Mouse (Mus musculus) forebrain, postnatal 0 days (tissue): ENCODE measurements around the gene Pigx. TPM values are rescaled to one million over a fixed set of nuclear protein-coding genes. Genes with fewer than 3 reads are reported as not detected.

Experiments used
- ATAC-seq: fragments of 200-750 bp; cut with Nextera tagmentation; 2 replicates; pipeline ENCODE4 v1.8.0; 2017; ENCODE audit warnings: mild to moderate bottlenecking, moderate library complexity
- DNase-seq: peaks from one replicate; pipeline ENCODE4 v3.0.0-alpha.2; 2015
- H3K27ac ChIP-seq: fragments of 300-500 bp; sonication (generic); 2 replicates; pipeline ENCODE4 v1.5.1; 2014; ENCODE audit warnings: low read depth, mild to moderate bottlenecking, antibody characterized with exemption, low read length, moderate library complexity, mixed read lengths
- H3K27me3 ChIP-seq: fragments of 300-500 bp; sonication (generic); 2 replicates; pipeline ENCODE4 v1.6.1; 2014; ENCODE audit warnings: mild to moderate bottlenecking, low read length, mixed read lengths; ENCODE audit not compliant: insufficient read depth
- H3K36me3 ChIP-seq: fragments of 300-500 bp; sonication (generic); 2 replicates; pipeline ENCODE4 v1.6.1; 2014; ENCODE audit warnings: mild to moderate bottlenecking, moderate library complexity; ENCODE audit not compliant: insufficient read depth
- H3K4me1 ChIP-seq: fragments of 300-500 bp; sonication (generic); 2 replicates; pipeline ENCODE4 v1.6.1; 2014; ENCODE audit warnings: antibody characterized with exemption; ENCODE audit not compliant: insufficient read depth
- H3K4me2 ChIP-seq: fragments of 300-500 bp; sonication (generic); 2 replicates; pipeline ENCODE4 v1.6.1; 2014; ENCODE audit warnings: low read depth, mild to moderate bottlenecking, moderate library complexity
- H3K4me3 ChIP-seq: fragments of 300-500 bp; sonication (generic); 2 replicates; pipeline ENCODE4 v1.5.1; 2014; ENCODE audit warnings: low read depth, low read length, mixed read lengths
- H3K9ac ChIP-seq: fragments of 300-500 bp; sonication (generic); 2 replicates; pipeline ENCODE4 v1.6.1; 2014; ENCODE audit warnings: mild to moderate bottlenecking
- H3K9me3 ChIP-seq: fragments of 300-500 bp; sonication (generic); 2 replicates; pipeline ENCODE4 v1.6.1; 2016; ENCODE audit warnings: low read length
- CTCF ChIP-seq: sonication (generic); IDR thresholded peaks from 2 replicates; pipeline ENCODE4 v1.5.1; 2016; ENCODE audit warnings: antibody characterized with exemption, control low read depth, low read depth
- WGBS: fragments of 180-500 bp; shearing (Covaris S2); extraction: QIAGEN DNeasy Blood & Tissue Kit; methylation state at CpG from one replicate; pipeline ENCODE4 v1.1.7; 2014; 5-methylcytosine and 5-hydroxymethylcytosine counted together
- polyA plus RNA-seq: library from polyadenylated mRNA; unstranded; fragments of >200 nt; fragmentation: Nextera tagmentation; extraction: Ambion mirVana; gene quantifications from 2 replicates; pipeline ENCODE4 v1.2.1, GENCODE M21; 2015
- total RNA-seq: library from RNA; depleted of rRNA; stranded (reverse); fragments of >200 nt; gene quantifications from 2 replicates; pipeline ENCODE4 v1.2.3, GENCODE M21; 2014; rRNA removed

Pigx gene
- total RNA-seq (71.7 and 102 TPM in 2 replicates), polyA plus RNA-seq (113 and 133 TPM in 2 replicates)

DNA sequence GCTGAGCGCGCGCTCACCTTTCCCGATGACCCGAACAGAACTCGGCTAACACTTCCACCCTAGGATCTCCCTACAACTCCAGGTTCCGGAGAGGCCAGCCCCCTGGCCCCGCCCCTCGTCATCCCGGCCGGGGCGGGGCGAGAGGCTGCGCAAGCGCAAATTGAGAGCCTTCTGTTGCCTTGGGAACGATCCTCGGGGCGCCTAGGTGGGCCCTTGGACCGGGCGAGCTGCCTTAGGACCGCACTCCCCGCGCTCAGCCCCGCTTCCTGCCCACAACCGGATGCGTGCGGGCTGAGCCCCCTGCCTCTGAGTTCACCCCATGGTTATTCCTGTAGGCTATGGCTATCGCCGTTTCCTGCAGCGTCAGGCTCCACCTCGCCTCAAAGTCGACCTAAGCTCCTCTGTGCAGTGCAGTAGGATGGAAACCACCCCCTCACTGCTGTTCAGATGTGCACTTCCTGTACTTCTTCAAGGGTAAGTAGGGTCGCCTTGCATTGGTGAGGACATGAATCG is at the start of gene Pigx, which contains the start of gene Cep19:
TSS of gene Pigx (minus strand) at position 103 of the 513 bp plus-strand sequence.
TSS of gene Cep19 (plus strand) at position 163 of the 513 bp plus-strand sequence.
- Histone ChIP-seq H3K27ac (peak within 1 kb of the TSS; percentile 73), H3K4me1 (no peaks in the 10 kb centered on the region; the same call in 1 of the 2 replicates), H3K4me2 (peak within 1 kb of the TSS; percentile 78), H3K4me3 (peak within 1 kb of the TSS; percentile 97), H3K27me3 (no peaks in the 10 kb centered on the region), H3K36me3 (peaks cover 11% of the 10 kb centered on the region), H3K9ac (peak within 1 kb of the TSS; percentile 81), H3K9me3 (no peaks in the 10 kb centered on the region)
- DNase-seq (peak; percentile 94), ATAC-seq (peak; percentile 98)
- 2% methylated on average over 33 of the region's 34 CpGs for WGBS
- no peak for TF ChIP-seq CTCF

DNA sequence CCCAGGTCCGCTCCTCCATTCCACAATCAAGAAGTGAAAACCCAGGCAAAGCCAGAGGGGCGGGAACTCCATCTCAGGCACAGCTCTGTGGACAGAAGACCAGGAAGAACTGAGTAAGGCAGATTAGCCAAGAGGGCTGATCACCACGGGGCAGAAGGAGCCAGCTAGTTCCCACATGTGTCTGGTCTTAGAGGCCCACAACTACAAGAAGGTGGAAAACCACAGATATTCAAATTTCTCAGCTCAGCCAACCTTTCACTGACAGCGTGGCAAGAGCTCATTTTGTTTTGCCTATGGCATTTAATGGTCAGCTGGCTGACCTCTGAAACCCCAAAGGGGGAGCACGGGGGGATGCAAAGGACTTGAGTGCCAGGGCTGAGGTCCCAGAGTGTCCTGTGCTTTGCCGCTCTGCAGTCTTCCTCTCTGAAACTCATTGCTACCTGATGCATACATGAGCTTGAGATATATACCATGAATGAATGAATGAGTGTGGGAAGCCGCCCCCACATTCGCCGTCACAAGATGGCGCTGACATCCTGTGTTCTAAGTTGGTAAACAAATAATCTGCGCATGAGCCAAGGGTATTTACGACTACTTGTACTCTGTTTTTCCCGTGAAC is 48.2 kb upstream of the Pigx start:
- no peak for TF ChIP-seq CTCF
- H3K9me3 ChIP-seq: no peaks in the 10 kb centered on the region
- ATAC-seq (peak; percentile 36; the same call in 1 of the 2 replicates), DNase-seq (no peak)
- H3K4me2 ChIP-seq: peak overlapping the region; percentile 27; the same call in 1 of the 2 replicates
- H3K27me3 ChIP-seq: no peaks in the 10 kb centered on the region
- H3K27ac ChIP-seq: no peak overlapping the region
- WGBS: 63% methylated on average over 11 of the region's 13 CpGs
- H3K36me3 ChIP-seq: 0 out of 2 replicates have a peak, but pooled peaks cover 10% of the 10 kb centered on the region
- no peak overlapping the region for H3K9ac ChIP-seq
- H3K4me1 ChIP-seq: no peaks in the 10 kb centered on the region
- no peak overlapping the region for H3K4me3 ChIP-seq

DNA sequence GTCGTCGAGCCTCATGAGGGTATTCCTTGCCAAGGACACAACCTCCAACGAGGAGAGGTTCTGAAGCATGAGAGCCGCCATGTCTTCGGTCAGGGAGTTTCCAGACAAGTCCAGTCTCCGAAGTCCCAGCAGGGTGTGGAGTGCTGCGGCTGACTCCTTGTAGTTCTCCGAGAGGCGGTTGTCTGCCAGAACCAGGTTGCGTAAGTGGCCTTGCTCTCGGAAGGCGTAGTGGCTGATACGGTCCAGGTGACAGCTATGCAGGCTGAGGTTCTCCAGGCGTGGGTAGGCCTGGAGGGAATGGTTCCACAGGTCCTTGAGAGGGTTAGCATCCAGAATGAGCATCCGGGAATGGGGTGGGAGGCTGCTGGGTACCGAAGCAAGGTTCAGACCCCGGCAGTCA is 45.1 kb upstream of the Pigx start:
- TF ChIP-seq CTCF: no peak
- no peak for ATAC-seq
- Histone ChIP-seq H3K4me1 (no peaks in the 10 kb centered on the region), H3K9ac (no peak overlapping the region), H3K4me3 (no peak overlapping the region), H3K4me2 (no peak overlapping the region), H3K9me3 (no peaks in the 10 kb centered on the region), H3K27ac (no peak overlapping the region), H3K36me3 (0 out of 2 replicates have a peak, but pooled peaks cover 10% of the 10 kb centered on the region), H3K27me3 (no peaks in the 10 kb centered on the region)
- no peak for DNase-seq
- WGBS: 92% methylated on average over 17 of the region's 17 CpGs

DNA sequence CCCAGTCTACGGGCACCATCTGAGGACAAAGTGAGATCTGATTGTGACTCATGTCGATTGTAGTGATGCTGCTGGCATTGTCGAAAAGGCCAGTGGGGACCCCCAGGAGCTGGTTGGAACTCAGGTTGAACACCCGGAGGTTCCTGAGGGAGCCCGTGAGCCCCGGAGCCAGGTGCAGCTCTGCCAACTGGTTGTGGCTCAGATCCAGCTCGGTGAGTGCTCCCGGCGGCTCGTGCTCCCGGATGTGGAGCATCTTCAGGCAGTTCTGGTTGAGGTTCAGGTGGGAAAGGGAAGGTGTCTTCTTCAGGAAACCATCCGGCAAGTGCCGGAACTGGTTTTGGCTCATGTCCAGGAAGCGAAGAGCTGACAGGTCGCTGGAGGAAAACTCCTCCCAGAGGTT is 44.2 kb upstream of the Pigx start:
- H3K9me3 ChIP-seq: no peaks in the 10 kb centered on the region
- WGBS: 93% methylated on average over 15 of the region's 15 CpGs

DNA sequence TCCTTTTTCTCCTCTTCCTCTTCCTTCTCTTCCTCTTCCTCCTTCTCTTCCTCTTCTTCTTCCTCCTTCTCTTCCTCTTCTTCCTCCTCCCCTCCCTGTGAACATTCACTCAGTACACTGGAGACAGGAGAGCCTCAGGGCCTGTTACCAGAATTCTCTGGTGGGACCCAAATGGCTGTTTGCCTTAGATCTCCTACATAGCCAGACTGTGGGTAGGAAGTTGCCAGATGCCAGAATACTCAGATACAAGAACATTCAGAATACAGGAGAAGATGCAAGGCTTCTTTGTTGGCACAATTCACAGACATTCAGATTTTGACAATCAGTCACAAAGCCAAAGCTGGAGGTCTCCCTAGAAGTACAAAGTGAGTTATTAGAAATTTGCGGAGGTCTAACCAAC is 39.4 kb upstream of the Pigx start:
- Histone ChIP-seq H3K9me3 (no peaks in the 10 kb centered on the region), H3K9ac (no peak overlapping the region), H3K27me3 (no peaks in the 10 kb centered on the region), H3K27ac (no peak overlapping the region), H3K4me1 (no peaks in the 10 kb centered on the region), H3K4me3 (no peak overlapping the region), H3K4me2 (no peak overlapping the region), H3K36me3 (0 out of 2 replicates have a peak, but pooled peaks cover 10% of the 10 kb centered on the region)
- no peak for TF ChIP-seq CTCF
- ATAC-seq: no peak
- WGBS: 97% methylated on average over 1 of the region's 1 CpGs
- no peak for DNase-seq

More for the DNA sequence above, 44.2 kb upstream of the Pigx start:
- no peak for ATAC-seq
- H3K4me1 ChIP-seq: no peaks in the 10 kb centered on the region
- no peak for DNase-seq
- no peak overlapping the region for H3K4me3 ChIP-seq
- no peak for TF ChIP-seq CTCF
- no peak overlapping the region for H3K27ac ChIP-seq
- H3K27me3 ChIP-seq: no peaks in the 10 kb centered on the region
- H3K36me3 ChIP-seq: 0 out of 2 replicates have a peak, but pooled peaks cover 10% of the 10 kb centered on the region
- H3K4me2 ChIP-seq: no peak overlapping the region
- no peak overlapping the region for H3K9ac ChIP-seq

DNA sequence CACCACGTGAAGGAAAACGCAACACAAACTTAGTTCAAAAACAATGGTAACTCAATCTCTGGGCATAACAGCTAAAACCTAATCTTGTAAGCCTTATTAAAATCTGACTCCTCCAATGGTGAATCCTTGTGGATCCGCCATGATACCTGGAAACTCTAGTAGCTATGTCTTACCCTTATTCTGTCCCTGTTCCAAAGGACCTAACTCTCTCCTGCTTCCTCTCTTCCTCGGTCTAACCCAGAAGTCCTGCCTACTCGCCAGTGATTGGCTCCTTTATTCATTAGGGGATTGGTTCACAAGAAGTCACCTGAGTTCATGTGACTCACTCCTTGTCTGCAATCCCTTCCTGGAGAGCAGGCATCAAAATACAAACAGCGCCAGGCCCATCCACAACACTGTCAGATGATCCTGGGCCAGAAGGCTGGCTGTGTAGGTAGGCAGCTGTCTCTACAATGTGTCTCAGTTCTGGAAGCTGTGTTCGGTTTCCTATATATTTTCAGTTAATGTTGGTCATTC is 36.4 kb upstream of the Pigx start:
- no peak for DNase-seq
- 84% methylated on average over 7 of the region's 7 CpGs for WGBS
- no peaks in the 10 kb centered on the region for H3K27me3 ChIP-seq
- ATAC-seq: no peak
- no peak overlapping the region for H3K9ac ChIP-seq
- no peaks in the 10 kb centered on the region for H3K4me1 ChIP-seq
- H3K27ac ChIP-seq: no peak overlapping the region
- H3K36me3 ChIP-seq: no peaks in the 10 kb centered on the region
- no peak overlapping the region for H3K4me3 ChIP-seq
- no peak overlapping the region for H3K4me2 ChIP-seq
- no peaks in the 10 kb centered on the region for H3K9me3 ChIP-seq
- TF ChIP-seq CTCF: no peak

DNA sequence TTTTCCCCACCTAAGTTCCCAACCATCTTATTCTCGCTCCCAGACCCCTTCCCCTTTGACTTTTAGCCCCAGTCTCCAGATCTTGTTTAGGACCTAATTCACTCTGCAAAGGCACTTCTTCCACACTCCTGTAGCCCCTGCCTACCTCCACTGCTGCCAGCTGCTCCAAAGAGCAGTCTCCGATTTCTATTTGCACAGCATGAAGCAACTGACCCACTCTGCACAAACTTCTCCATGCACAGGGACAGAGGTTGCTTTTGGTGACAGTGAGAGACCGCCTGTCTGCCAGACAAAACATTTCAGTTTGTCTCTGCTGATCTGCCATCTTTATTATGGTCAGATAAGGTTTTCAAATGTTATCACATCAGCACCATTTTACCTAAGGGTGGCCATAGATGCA is 33.6 kb upstream of the Pigx start:
- Histone ChIP-seq H3K27me3 (no peaks in the 10 kb centered on the region), H3K9ac (no peak overlapping the region), H3K4me2 (no peak overlapping the region), H3K36me3 (no peaks in the 10 kb centered on the region), H3K9me3 (no peaks in the 10 kb centered on the region), H3K4me3 (no peak overlapping the region), H3K4me1 (no peaks in the 10 kb centered on the region), H3K27ac (no peak overlapping the region)
- 90% methylated on average over 3 of the region's 3 CpGs for WGBS
- ATAC-seq (no peak), DNase-seq (no peak)
- TF ChIP-seq CTCF: no peak
